Mouse (Mus musculus) bone marrow, adult 2 months (tissue): ENCODE results near the gene Lrpprc.

Source experiments
- CTCF ChIP-seq: fragments of 200-500 bp; IDR thresholded peaks from 2 replicates; pipeline ENCODE4 v1.5.1; 2011; ENCODE audit warnings: low read length, control low read depth; ENCODE audit not compliant: control insufficient read depth, insufficient read depth
- POLR2A ChIP-seq: fragments of 200-500 bp; IDR thresholded peaks from 2 replicates; pipeline ENCODE4 v1.6.1; 2011; ENCODE audit warnings: low read depth, mild to moderate bottlenecking, control low read depth, low read length, borderline replicate concordance; ENCODE audit not compliant: control insufficient read depth

GRCm38 (mm10) chr17:84814905-84815304 is 24.3 kb upstream of the Lrpprc start:
- TF ChIP-seq CTCF (no peak), POLR2A (no peak)
